Mouse (Mus musculus) forelimb bud, embryonic 11.5 days (tissue): ENCODE results near the gene Olfr1.

Experiments used
- DNase-seq: peaks from one replicate; pipeline ENCODE4 v3.0.0-alpha.2; 2012; ENCODE audit warnings: low read depth, low spot score

Olfr1 gene

DNA sequence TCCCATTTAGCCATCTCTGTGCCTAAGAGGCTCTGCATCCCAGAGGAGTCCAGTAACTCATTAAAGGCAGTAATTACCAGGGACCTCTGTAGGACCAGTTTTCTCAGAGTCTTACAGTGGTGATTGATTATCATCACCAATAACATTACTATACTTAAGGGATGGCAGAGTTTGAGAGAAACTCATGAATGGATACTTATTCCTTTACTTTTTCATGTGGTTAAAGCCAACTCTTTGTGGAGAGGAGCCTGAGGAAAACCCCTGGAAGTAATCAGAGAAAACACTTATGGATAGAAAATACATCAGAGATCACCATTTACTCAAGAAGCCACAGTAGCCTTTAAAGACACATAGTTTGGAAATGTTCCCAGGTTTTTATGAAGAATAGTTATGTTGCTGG is at the start of gene Olfr1:
TSS of gene Olfr1 (minus strand) at position 101 of the 400 bp plus-strand sequence.
- no peak for DNase-seq

DNA sequence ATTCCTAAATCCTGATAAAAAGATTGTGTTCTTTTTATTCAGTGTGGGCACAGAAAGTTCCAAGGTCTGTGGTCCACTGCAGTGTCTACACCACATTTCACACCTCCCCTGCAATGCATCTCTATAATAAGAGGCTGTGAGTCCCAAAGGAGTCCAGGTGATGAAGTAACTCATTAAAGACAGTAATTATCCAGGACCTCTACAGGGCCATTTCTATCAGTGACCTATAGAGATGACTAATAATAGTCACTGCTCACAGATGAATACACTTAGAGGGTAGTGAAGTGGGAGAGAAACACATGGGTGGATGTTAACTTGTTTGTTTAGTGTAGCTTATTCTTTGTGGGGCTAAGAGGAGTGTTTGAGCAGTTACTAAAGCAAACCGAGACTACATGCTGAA is 29.0 kb upstream of the Olfr1 start, which contains the start of gene Olfr378:
TSS of gene Olfr378 (minus strand) at position 101 of the 400 bp plus-strand sequence.
- DNase-seq: no peak

DNA sequence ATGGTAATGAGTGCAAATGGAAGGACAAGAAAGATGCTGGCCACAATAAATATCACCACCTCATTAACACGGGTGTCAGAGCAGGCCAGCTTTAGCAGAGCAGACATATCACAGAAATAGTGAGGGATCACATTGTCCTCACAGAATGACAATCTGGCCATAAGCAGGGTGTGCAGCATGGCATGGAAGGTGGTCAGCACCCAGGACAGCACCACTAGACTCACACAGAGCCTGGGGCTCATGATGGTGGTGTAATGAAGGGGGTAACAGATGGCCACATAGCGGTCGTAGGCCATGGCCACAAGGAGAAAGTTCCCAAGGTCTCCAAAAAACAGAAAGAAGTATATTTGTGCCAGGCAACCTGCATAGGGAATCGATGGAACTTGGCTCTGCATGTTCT is 4.0 kb downstream of the Olfr1 start:
- DNase-seq: no peak

DNA sequence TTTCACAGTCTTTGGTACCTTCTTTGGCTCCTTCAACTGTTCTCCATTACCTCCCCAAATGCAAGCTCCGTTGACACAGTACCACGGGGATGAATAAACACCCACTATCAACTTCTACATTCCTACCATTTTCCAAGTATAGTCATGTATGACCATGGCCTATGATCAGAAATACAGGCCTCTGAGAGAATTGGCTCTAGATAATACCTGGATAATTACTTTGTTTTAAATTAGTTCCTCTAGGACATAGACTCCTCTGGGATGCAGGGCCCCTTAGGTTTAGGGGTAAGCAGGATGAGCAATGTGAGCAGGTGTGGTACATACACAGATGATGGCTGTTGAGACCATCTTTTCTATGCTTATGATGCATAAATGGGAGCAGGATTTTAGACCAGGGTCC is 28.5 kb downstream of the Olfr1 start, which contains the start of gene Olfr376:
TSS of gene Olfr376 (plus strand) at position 301 of the 400 bp plus-strand sequence.
- no peak for DNase-seq

DNA sequence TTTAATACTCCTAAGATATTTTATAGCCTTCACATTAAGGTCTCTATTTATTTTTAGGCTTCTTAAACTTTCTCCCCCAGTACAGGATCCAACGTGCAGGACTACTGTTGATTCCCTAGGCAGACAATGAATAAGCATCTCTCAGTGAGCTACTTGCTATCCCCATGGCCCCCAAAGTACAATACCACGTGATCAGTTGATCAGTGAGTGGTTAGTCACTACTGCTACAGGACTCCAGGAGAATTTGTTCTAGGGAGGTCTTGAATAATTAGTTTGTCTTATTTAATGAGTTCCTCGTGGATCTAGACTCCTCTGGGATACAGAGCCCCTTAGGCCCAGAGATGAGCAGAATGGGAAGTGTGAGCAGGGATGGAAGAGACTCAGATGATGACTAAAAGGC is 48.9 kb downstream of the Olfr1 start, which contains the start of gene Olfr20:
TSS of gene Olfr20 (plus strand) at position 301 of the 400 bp plus-strand sequence.
- no peak for DNase-seq
